Mouse (Mus musculus) olfactory bulb, adult 2 months (tissue): Measurements from ENCODE around the gene Dlg3. TPM values are rescaled to one million over a fixed set of nuclear protein-coding genes. Genes with fewer than 3 reads are reported as not detected.
A peak's percentile ranks its signal among the peaks of the same experiment; 100 is the strongest.

ENCODE experiments used
- H3K27ac ChIP-seq: fragments of 200-500 bp; 2 replicates; pipeline ENCODE4 v1.5.1; 2012; ENCODE audit warnings: low read depth, low read length; ENCODE audit not compliant: insufficient read depth
- H3K4me1 ChIP-seq: fragments of 200-500 bp; 2 replicates; pipeline ENCODE4 v1.6.1; 2012; ENCODE audit warnings: low read length; ENCODE audit not compliant: control insufficient read depth, insufficient read depth
- H3K4me3 ChIP-seq: fragments of 200-500 bp; 2 replicates; pipeline ENCODE4 v1.5.1; 2012; ENCODE audit warnings: mild to moderate bottlenecking, low read depth, low read length, moderate library complexity; ENCODE audit not compliant: insufficient read depth
- CTCF ChIP-seq: fragments of 200-500 bp; IDR thresholded peaks from 2 replicates; pipeline ENCODE4 v1.5.1; 2012; ENCODE audit warnings: low read depth, mild to moderate bottlenecking, low read length, moderate library complexity; ENCODE audit not compliant: insufficient read depth
- POLR2A ChIP-seq: fragments of 200-500 bp; IDR thresholded peaks from 2 replicates; pipeline ENCODE4 v1.6.1; 2012; ENCODE audit warnings: mild to moderate bottlenecking, low read depth, low read length, moderate library complexity; ENCODE audit not compliant: insufficient read depth
- WGBS: fragments of 180-500 bp; shearing (Covaris S2); methylation state at CpG from one replicate; pipeline ENCODE4 v1.1.7; 2018; 5-methylcytosine and 5-hydroxymethylcytosine counted together
- polyA plus RNA-seq: library from polyadenylated mRNA; stranded (reverse); fragments of >200 nt; gene quantifications from 2 replicates; pipeline ENCODE4 v1.2.4, GENCODE M21; 2012; ENCODE audit warnings: low replicate concordance; ENCODE audit not compliant: missing spikeins, insufficient read depth, insufficient read length

The Dlg3 gene
- polyA plus RNA-seq, 1 experiment: 98.9 TPM

- Histone ChIP-seq H3K4me1 (no peaks in the 10 kb centered on the region), H3K27ac (no peak overlapping the region), H3K4me3 (no peak overlapping the region)
- WGBS: 89% methylated on average over 6 of the region's 6 CpGs
- TF ChIP-seq POLR2A (no peak), CTCF (no peak)
Observed at GRCm38 (mm10) chrX:100765855-100766254, 1.7 kb upstream of the Dlg3 start.

- no peak for TF ChIP-seq CTCF
- no peak for TF ChIP-seq POLR2A
- WGBS: 30% methylated on average over 24 of the region's 36 CpGs
Observed at GRCm38 (mm10) chrX:100767885-100768626, 534 bp downstream of the Dlg3 start.

GRCm38 (mm10) chrX:100769281-100769680 is 1.8 kb downstream of the Dlg3 start:
- H3K27ac ChIP-seq: peak overlapping the region; percentile 75; the same call in 1 of the 2 replicates
- TF ChIP-seq CTCF: no peak
- no peak for TF ChIP-seq POLR2A
- peaks cover 10% of the 10 kb centered on the region; the same call in 1 of the 2 replicates for H3K4me1 ChIP-seq
- peak overlapping the region; percentile 88 for H3K4me3 ChIP-seq
- WGBS: 44% methylated on average over 5 of the region's 5 CpGs

More at GRCm38 (mm10) chrX:100767885-100768626, 534 bp downstream of the Dlg3 start:
- Histone ChIP-seq H3K4me1 (peaks cover 10% of the 10 kb centered on the region; the same call in 1 of the 2 replicates), H3K4me3 (peak overlapping the region; percentile 88), H3K27ac (peak overlapping the region; percentile 35)

- peak overlapping the region; percentile 44; the same call in 1 of the 2 replicates for H3K27ac ChIP-seq
- TF ChIP-seq CTCF (peak; percentile 45; the same call in 1 of the 2 replicates), POLR2A (no peak)
Observed at GRCm38 (mm10) chrX:100774341-100774811, 6.9 kb downstream of the Dlg3 start.

GRCm38 (mm10) chrX:100775405-100775804 is 7.9 kb downstream of the Dlg3 start:
- peaks cover 32% of the 10 kb centered on the region for H3K4me1 ChIP-seq
- WGBS: 83% methylated on average over 3 of the region's 3 CpGs
- no peak overlapping the region for H3K4me3 ChIP-seq
- TF ChIP-seq CTCF (no peak), POLR2A (no peak)
- H3K27ac ChIP-seq: no peak overlapping the region

More at GRCm38 (mm10) chrX:100774341-100774811, 6.9 kb downstream of the Dlg3 start:
- Histone ChIP-seq H3K4me3 (peak overlapping the region; percentile 37), H3K4me1 (peaks cover 32% of the 10 kb centered on the region)
- 28% methylated on average over 23 of the region's 23 CpGs for WGBS

GRCm38 (mm10) chrX:100776494-100776893 is 9.0 kb downstream of the Dlg3 start:
- WGBS: 21% methylated on average over 9 of the region's 9 CpGs
- no peak overlapping the region for H3K27ac ChIP-seq
- peaks cover 28% of the 10 kb centered on the region for H3K4me1 ChIP-seq
- TF ChIP-seq POLR2A: no peak
- no peak for TF ChIP-seq CTCF
- H3K4me3 ChIP-seq: no peak overlapping the region

GRCm38 (mm10) chrX:100776985-100777654 is 9.6 kb downstream of the Dlg3 start:
- TF ChIP-seq CTCF (no peak), POLR2A (no peak)
- Histone ChIP-seq H3K4me1 (peaks cover 25% of the 10 kb centered on the region), H3K27ac (peak overlapping the region; percentile 51), H3K4me3 (peak overlapping the region; percentile 40)
- WGBS: 28% methylated on average over 33 of the region's 49 CpGs

GRCm38 (mm10) chrX:100777655-100778234 is 10.2 kb downstream of the Dlg3 start:
- H3K27ac ChIP-seq: peak overlapping the region; percentile 51
- H3K4me1 ChIP-seq: peaks cover 22% of the 10 kb centered on the region
- WGBS: 23% methylated on average over 10 of the region's 10 CpGs
- peak overlapping the region; percentile 40 for H3K4me3 ChIP-seq
- TF ChIP-seq CTCF (no peak), POLR2A (no peak)
